Mouse (Mus musculus): Measurements from ENCODE around the gene Lhfpl1.
A peak's percentile ranks its signal among the peaks of the same experiment; 100 is the strongest.
"Not testable (repeated sequence)": the region's sequence is repeated elsewhere in the genome, so short reads cannot be mapped to it uniquely, and the experiment has no call there.

Gene Lhfpl1

GRCm38 (mm10) chrX:145348377-145349203 is at the start of gene Lhfpl1:
Gene Lhfpl1 (minus strand): TSS chrX:145349089.
- no peak for DNase-seq

DNA sequence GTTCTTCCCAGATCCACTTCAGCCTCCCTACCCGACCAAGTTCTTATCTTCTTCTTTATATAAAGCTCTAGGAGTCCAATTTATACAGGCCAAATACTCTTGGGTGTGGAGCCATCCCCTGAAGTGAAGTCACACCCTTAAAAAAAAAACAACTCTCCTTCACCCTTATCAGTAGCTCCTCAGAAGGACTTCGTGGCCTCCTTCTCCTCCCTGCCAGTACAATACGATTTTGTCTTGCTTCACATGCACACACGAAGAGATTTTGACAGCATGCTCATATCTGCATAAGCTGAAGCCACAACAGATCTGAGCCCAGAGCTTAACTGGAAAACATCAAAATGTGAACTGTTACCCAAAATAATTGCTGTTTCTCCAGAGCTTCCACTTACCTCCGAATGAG is 22.9 kb upstream of the Lhfpl1 start:
- DNase-seq, result no peak

DNA sequence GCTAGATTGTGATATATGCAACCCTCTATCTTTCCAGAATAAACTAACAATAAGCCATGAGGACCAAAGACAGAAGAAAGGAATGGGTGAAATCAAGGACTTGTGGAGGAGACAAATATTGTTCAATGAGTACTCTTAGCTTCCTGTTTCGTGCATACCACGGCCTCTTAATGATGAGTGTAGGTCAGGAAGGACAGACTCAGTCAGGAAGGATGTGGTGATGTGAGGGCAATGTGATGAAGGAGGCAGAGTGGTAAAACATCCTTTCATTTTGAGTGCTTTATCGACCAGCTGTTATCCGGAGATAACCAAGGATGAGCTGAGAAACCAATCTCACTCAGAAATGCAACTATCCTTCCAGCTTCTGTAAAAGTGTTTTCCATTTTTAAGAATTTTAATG is 13.6 kb upstream of the Lhfpl1 start:
- no peak for DNase-seq

DNA sequence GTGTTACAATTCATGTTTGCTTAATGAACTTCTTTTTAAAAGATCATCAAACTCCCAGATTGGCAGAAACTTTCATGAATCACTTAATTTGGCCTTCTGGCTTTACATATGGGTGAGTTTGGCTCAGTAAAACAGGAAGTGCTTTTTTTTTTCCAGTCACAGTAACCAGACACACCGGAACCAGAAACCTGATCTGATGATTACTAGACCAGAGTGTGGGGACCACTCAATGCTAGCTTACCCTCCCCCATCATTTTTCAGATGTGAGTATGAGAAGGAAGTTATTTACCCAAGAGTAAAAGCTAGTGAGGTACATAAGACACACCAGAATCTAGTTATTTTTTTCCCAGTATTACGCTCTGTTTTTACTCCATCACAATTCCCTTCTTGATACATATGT is 6.5 kb downstream of the Lhfpl1 start:
- no peak for DNase-seq

DNA sequence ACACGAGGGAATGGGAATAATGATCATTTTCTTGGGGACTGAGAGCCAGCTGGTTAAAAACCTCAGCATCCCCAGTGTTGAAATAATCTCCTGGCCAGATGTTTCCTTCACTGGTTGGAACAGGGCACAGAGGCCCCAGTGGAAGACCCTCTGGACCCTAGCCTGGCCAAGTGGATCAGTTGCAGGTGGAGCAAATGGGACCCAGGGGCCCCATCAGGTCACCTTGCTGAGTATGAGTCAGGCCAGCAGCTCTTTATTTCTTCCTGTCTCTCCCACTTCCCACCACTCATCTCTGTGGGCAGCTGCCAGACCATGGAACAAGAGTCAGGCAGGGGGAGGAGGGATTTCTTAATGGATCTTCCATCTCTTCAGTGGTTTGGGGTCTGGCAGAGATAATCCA is 12.7 kb downstream of the Lhfpl1 start:
- no peak for DNase-seq

GRCm38 (mm10) chrX:145308555-145308954 is 40.3 kb downstream of the Lhfpl1 start:
- no peak for DNase-seq

DNA sequence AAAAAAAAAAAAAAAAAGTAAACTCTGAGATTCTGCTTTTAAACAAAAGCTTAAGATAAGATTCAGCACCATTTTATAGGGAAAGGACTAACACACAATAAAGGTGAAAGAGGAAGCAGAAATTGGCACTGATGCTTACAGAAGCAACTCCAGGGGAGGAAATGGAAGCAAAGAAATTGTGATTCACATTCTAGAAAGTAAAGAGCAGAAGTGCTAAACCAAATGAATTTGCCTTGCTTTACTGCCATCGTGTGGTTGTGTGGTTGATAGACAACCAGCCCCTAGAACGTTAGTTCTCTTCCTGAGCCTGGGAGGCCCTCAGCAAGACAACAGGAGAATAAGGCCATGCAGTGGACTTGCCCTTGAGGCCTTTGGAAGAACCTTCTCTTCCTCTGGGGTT is 41.7 kb downstream of the Lhfpl1 start:
- DNase-seq, result no peak

- DNase-seq, result not testable (repeated sequence)
Measured at GRCm38 (mm10) chrX:145300232-145300631, 48.7 kb downstream of the Lhfpl1 start.

- DNase-seq, result no peak
Measured at GRCm38 (mm10) chrX:145272209-145272608, 76.7 kb downstream of the Lhfpl1 start.

- no peak for DNase-seq
Measured at GRCm38 (mm10) chrX:145271768-145272167, 77.1 kb downstream of the Lhfpl1 start.

GRCm38 (mm10) chrX:145261803-145262202 is 87.1 kb downstream of the Lhfpl1 start:
- DNase-seq, result peak; percentile 70

Measured in heart, adult 11 months (tissue).